ENCODE assay signal across 11 mouse cellular contexts in the genomic region with DNA sequence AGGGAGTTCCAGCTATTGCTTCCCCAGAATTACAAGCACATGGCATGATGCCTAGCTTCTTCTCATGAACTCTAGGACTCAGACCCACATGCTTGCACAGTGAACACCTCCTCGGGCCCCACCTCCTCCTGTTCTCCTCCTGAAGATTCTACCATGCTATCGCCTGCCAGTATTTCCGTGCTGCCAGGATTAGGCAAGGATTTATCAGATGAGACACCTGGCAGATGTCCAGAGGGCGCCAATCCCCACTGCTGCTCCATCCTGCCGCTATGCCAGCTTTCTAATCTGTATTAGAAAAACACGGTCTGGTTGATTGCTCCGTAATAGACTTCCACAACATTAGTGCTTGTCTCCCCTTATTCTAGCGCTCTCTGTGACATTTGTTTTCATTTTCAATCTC.
DNase-seq lines count a peak whose midpoint lies in the region; ATAC-seq and TF ChIP-seq lines count a peak whose summit lies in the region.
"Had no signal": no experiment of that assay in that cellular context is flagged by ENCODE, and none has a peak within 500 bp of the region (broad histone marks: within the 10 kb centered on the region; RNA-seq: fewer than 3 reads in every experiment).

No protein-coding gene starts in this region.

- no peak for TF ChIP-seq CTCF in thymus, adult 2 months (IDR thresholded peaks at IDR 0.05; ENCODE audit: borderline replicate concordance, control insufficient read depth, extremely low read depth, insufficient read depth, low read length, poor library complexity)

- H3K4me3 ChIP-seq in forebrain, embryonic 16.5 days (replicated peaks; ENCODE audit: low read length): no peak overlapping the region
- no peak overlapping the region for H3K4me3 ChIP-seq in thymus, adult 2 months (ENCODE audit: control insufficient read depth, insufficient read depth, low read length)
- H3K4me3 ChIP-seq: limb, embryonic 12.5 days; midbrain, embryonic 12.5 days had no signal

- DNase-seq in cerebellum, postnatal 25 days: peak; percentile 28 to 51
- peak; percentile 3 for DNase-seq in kidney, adult 9 months
- DNase-seq in kidney, adult 8-10 months: no peak
- peak; percentile 23 for DNase-seq in Muller cell, postnatal 12 days (ENCODE audit: inconsistent ontology term)
- DNase-seq in thymus, adult 2 months: no peak
- no peak for DNase-seq in thymus, adult 18-20 months
- DNase-seq: thymus, postnatal 14 days had no signal

- H3K4me2 ChIP-seq in forebrain, embryonic 16.5 days (ENCODE audit: low read length): no peak overlapping the region
- H3K4me2 ChIP-seq: limb, embryonic 12.5 days; midbrain, embryonic 12.5 days had no signal

- H3K27ac ChIP-seq in forebrain, embryonic 16.5 days (ENCODE audit: low read length): no peak overlapping the region
- H3K27ac ChIP-seq in thymus, adult 2 months (ENCODE audit: control insufficient read depth, insufficient read depth, low read length): no peak overlapping the region
- H3K27ac ChIP-seq: limb, embryonic 12.5 days; midbrain, embryonic 12.5 days had no signal

- TF ChIP-seq POLR2A in thymus, adult 2 months (IDR thresholded peaks at IDR 0.05; ENCODE audit: control insufficient read depth, extremely low read depth, insufficient read depth, low read length, poor library complexity): no peak

- H3K36me3 ChIP-seq in forebrain, embryonic 16.5 days (ENCODE audit: control insufficient read depth, insufficient read depth): no peaks in the 10 kb centered on the region
- no peaks in the 10 kb centered on the region for H3K36me3 ChIP-seq in thymus, adult 2 months (ENCODE audit: control insufficient read depth, insufficient read depth, low read length)
- H3K36me3 ChIP-seq: limb, embryonic 12.5 days; midbrain, embryonic 12.5 days had no signal

- WGBS in forebrain, embryonic 16.5 days: 33% methylated on average over 8 of the region's 8 CpGs
- 90% methylated on average over 8 of the region's 8 CpGs for WGBS in thymus, adult 2 months

- no peaks in the 10 kb centered on the region for H3K27me3 ChIP-seq in forebrain, embryonic 16.5 days (replicated peaks; ENCODE audit: control insufficient read depth, insufficient read depth, low read length)
- no peaks in the 10 kb centered on the region for H3K27me3 ChIP-seq in thymus, adult 2 months (ENCODE audit: control insufficient read depth, insufficient read depth, low read length)
- H3K27me3 ChIP-seq: limb, embryonic 12.5 days; midbrain, embryonic 12.5 days had no signal

- H3K9ac ChIP-seq in forebrain, embryonic 16.5 days (replicated peaks; ENCODE audit: low read depth, low read length): no peak overlapping the region
- H3K9ac ChIP-seq: limb, embryonic 12.5 days; midbrain, embryonic 12.5 days had no signal

- H3K4me1 ChIP-seq in forebrain, embryonic 16.5 days (replicated peaks; ENCODE audit: control insufficient read depth, insufficient read depth, low read length): peaks cover 4% of the 10 kb centered on the region; the same call in 1 of the 2 replicates
- 0 out of 2 replicates have a peak, but pooled peaks cover 3% of the 10 kb centered on the region for H3K4me1 ChIP-seq in thymus, adult 2 months (replicated peaks; ENCODE audit: control insufficient read depth, insufficient read depth, low read length)
- H3K4me1 ChIP-seq: limb, embryonic 12.5 days; midbrain, embryonic 12.5 days had no signal

- H3K9me3 ChIP-seq in forebrain, embryonic 16.5 days (ENCODE audit: control insufficient read depth, low read length): no peaks in the 10 kb centered on the region
- H3K9me3 ChIP-seq: limb, embryonic 12.5 days; midbrain, embryonic 12.5 days had no signal

- no peak for ATAC-seq in cerebellum, adult (ENCODE audit: insufficient number of reproducible peaks, low FRiP score, low TSS enrichment)
- ATAC-seq in forebrain, embryonic 16.5 days: peak; percentile 40; the same call in 1 of the 2 replicates

Comparison
In these comparisons a context has a peak if more than half of its experiments do, and no peak if none do; other contexts are left out.
1. DNase-seq: peak in cerebellum, postnatal 25 days (2 of 2), kidney, adult 9 months (single experiment) and Muller cell, postnatal 12 days (single experiment); none in kidney, adult 8-10 months (0 of 2), thymus, adult 2 months (single experiment) and thymus, adult 18-20 months (0 of 2).